Mouse (Mus musculus): ENCODE results near the gene Tmc5. TPM values are rescaled to one million over a fixed set of nuclear protein-coding genes. Genes with fewer than 3 reads are reported as not detected.
A peak's percentile ranks its signal among the peaks of the same experiment; 100 is the strongest.

Tmc5 gene
- polyA plus RNA-seq, 1 experiment from 2014 or later = 0.27 TPM

DNA sequence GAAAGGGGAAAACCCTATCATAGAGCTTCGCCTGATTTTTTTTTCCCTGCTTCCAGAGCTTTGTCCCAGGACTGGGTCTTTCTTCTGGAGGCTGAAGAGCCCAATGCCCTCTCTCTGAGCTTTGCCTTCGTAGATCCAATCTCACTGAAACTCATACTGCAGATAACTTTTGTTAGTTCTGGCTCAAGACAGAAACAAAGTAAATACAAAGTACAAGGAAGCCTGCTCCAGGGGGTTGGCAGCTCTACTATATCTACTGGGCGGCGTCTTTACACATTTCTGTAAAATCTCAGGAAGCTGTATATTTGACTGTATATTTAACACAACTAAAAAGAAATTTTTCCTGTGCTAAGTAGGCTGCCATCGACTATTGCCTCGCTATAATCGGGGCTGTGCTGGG is 13.3 kb upstream of the Tmc5 start:
- no peak for DNase-seq (ENCODE audit: low spot score)
- H3K36me3 ChIP-seq (ENCODE audit: control insufficient read depth, insufficient read depth, low read length) = peaks cover 10% of the 10 kb centered on the region; the same call in 1 of the 2 replicates
- peak overlapping the region; percentile 65 for H3K4me3 ChIP-seq (ENCODE audit: low read depth, low read length)
- peaks cover 14% of the 10 kb centered on the region for H3K4me1 ChIP-seq (ENCODE audit: control insufficient read depth, insufficient read depth, low read length)
- H3K27ac ChIP-seq (ENCODE audit: low read depth, low read length) = peak overlapping the region; percentile 77; the same call in 1 of the 2 replicates
- peak overlapping the region; percentile 90 for H3K9ac ChIP-seq (ENCODE audit: low read length)
- H3K4me2 ChIP-seq (ENCODE audit: low read length) = peak overlapping the region; percentile 68
- ATAC-seq = no peak
- WGBS = 15% methylated on average over 7 of the region's 7 CpGs
- no peaks in the 10 kb centered on the region for H3K27me3 ChIP-seq (replicated peaks; ENCODE audit: control insufficient read depth, insufficient read depth, low read length)
- H3K9me3 ChIP-seq (replicated peaks; ENCODE audit: control insufficient read depth, low read length) = no peaks in the 10 kb centered on the region

DNA sequence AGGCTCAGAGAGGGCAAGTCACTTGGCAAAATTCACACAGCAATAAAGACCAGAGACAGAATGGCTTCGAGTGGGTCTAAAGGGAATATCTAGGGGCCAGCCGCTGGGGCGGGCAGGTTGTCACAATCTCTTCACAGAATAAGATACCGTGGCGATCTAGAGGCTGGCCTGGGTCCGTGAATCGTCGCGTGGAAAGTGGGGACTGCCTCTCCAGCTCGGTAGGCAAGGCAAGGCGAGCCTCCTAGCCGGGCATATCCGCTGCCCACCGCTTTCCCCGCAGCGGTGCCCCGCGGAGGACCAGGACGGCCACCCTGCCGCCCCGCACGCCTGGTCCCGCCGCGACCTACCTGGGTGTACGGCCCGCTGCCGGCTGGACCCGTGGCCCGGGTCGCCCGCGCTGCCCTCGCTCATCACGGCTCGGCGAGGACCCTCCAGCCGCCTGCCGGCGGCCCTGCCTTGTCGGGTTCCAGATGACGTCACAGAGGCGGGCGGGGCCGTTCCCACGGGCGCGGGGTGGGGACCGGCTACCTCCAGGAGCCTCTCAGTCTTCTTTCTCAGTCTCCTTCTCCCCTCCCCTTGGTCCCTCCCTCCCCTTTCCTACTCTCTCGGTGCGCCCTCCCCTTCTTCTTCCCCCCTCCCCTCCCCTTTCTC is 12.7 kb upstream of the Tmc5 start, which contains the start of gene Tmc7:
Gene Tmc7 (minus strand): TSS at position 480 of the 651 bp plus-strand sequence.
- WGBS = under 1% methylated on average over 49 of the region's 51 CpGs
- DNase-seq (ENCODE audit: low spot score) (peak; percentile 89), ATAC-seq (peak; percentile 92)
- Histone ChIP-seq H3K4me1 (ENCODE audit: control insufficient read depth, insufficient read depth, low read length) (peaks cover 14% of the 10 kb centered on the region), H3K4me2 (ENCODE audit: low read length) (peak within 1 kb of the TSS; percentile 68), H3K9me3 (replicated peaks; ENCODE audit: control insufficient read depth, low read length) (no peaks in the 10 kb centered on the region), H3K4me3 (ENCODE audit: low read depth, low read length) (peak within 1 kb of the TSS; percentile 65), H3K9ac (ENCODE audit: low read length) (peak within 1 kb of the TSS; percentile 90), H3K27ac (ENCODE audit: low read depth, low read length) (peak within 1 kb of the TSS; percentile 77), H3K27me3 (replicated peaks; ENCODE audit: control insufficient read depth, insufficient read depth, low read length) (no peaks in the 10 kb centered on the region), H3K36me3 (ENCODE audit: control insufficient read depth, insufficient read depth, low read length) (peaks cover 10% of the 10 kb centered on the region; the same call in 1 of the 2 replicates)

DNA sequence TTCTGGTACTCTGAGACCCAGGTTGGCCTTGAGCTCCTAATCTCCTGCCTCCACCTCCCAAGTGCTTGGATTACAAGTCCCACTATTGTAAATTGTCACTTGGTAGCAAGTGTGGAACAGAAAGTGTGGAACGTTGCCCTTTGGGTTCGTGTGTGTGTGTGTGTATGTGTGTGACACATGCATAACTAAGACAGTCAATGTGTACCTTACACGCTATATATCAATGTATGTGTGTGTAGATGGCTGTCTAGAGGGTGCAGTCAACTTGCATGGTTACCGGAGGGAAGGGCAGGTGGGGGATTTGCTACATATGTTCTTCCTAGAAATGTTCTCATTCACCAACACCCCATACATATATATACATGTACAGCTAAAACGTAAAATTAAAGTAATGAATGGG is 12.2 kb upstream of the Tmc5 start:
- no peaks in the 10 kb centered on the region for H3K9me3 ChIP-seq (replicated peaks; ENCODE audit: control insufficient read depth, low read length)
- H3K9ac ChIP-seq (ENCODE audit: low read length) = 0 out of 2 replicates have a peak overlapping the region, but pooled peaks have one; percentile 90
- 61% methylated on average over 5 of the region's 5 CpGs for WGBS
- ATAC-seq (no peak), DNase-seq (ENCODE audit: low spot score) (no peak)
- peak overlapping the region; percentile 68 for H3K4me2 ChIP-seq (ENCODE audit: low read length)
- peaks cover 4% of the 10 kb centered on the region; the same call in 1 of the 2 replicates for H3K36me3 ChIP-seq (ENCODE audit: control insufficient read depth, insufficient read depth, low read length)
- peak overlapping the region; percentile 65 for H3K4me3 ChIP-seq (ENCODE audit: low read depth, low read length)
- no peak overlapping the region for H3K27ac ChIP-seq (ENCODE audit: low read depth, low read length)
- no peaks in the 10 kb centered on the region for H3K27me3 ChIP-seq (replicated peaks; ENCODE audit: control insufficient read depth, insufficient read depth, low read length)
- peaks cover 14% of the 10 kb centered on the region for H3K4me1 ChIP-seq (ENCODE audit: control insufficient read depth, insufficient read depth, low read length)

DNA sequence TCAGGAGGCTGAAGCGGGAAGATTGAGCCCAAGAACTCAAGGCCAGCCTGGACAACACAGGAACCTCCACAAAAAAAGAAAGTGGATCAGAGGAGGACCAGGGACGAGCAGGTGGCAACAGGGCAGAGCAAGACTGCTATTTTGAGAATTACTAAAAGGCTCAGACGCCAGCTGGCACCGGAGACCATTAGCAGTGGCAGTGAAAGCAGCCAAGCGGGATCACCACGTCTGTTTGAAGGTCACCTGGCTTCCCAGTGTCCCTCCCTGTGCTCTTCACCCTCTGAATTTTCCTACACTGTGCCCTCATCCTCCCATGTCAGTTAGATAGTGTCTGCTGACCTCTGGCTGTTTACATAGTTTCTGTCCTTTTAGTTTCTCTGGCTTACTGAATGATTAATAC is 11.2 kb upstream of the Tmc5 start:
- WGBS = 53% methylated on average over 6 of the region's 6 CpGs
- DNase-seq (ENCODE audit: low spot score) (no peak), ATAC-seq (no peak)
- Histone ChIP-seq H3K27me3 (replicated peaks; ENCODE audit: control insufficient read depth, insufficient read depth, low read length) (no peaks in the 10 kb centered on the region), H3K4me2 (ENCODE audit: low read length) (no peak overlapping the region), H3K4me3 (ENCODE audit: low read depth, low read length) (no peak overlapping the region), H3K4me1 (ENCODE audit: control insufficient read depth, insufficient read depth, low read length) (peaks cover 14% of the 10 kb centered on the region), H3K36me3 (ENCODE audit: control insufficient read depth, insufficient read depth, low read length) (no peaks in the 10 kb centered on the region), H3K9me3 (replicated peaks; ENCODE audit: control insufficient read depth, low read length) (no peaks in the 10 kb centered on the region), H3K27ac (ENCODE audit: low read depth, low read length) (no peak overlapping the region; the same call in 1 of the 2 replicates), H3K9ac (ENCODE audit: low read length) (no peak overlapping the region)

DNA sequence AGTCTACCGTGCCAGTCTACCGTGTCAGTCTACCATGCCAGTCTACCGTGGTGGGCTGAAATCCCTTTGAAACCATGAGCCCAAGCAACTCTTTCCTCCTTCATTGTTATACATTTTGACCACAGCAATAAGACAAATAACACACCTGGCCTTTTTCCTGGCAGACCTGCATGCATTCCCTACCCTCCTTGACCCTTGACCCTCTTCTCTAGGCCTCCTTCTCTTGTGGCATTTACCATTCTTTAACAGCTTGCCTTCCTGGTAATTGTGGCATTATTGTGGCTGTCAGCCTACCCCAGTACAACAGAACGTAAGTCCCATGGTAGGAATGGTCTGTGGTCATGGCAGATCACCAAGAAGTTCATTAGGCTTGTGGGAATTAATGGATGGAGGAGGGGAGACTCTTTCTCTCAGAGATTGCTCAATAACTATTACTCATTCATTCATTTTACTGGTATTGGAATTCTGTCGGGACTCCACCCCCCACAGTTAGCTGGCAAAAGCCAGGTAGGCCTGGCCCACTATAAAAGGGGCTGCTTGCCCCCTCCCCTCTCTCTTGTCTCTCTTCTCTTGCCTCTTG is 6.3 kb upstream of the Tmc5 start:
- no peak overlapping the region for H3K27ac ChIP-seq (ENCODE audit: low read depth, low read length)
- whole genome bisulfite sequencing = 80% methylated on average over 5 of the region's 5 CpGs
- H3K4me2 ChIP-seq (ENCODE audit: low read length) = no peak overlapping the region

DNA sequence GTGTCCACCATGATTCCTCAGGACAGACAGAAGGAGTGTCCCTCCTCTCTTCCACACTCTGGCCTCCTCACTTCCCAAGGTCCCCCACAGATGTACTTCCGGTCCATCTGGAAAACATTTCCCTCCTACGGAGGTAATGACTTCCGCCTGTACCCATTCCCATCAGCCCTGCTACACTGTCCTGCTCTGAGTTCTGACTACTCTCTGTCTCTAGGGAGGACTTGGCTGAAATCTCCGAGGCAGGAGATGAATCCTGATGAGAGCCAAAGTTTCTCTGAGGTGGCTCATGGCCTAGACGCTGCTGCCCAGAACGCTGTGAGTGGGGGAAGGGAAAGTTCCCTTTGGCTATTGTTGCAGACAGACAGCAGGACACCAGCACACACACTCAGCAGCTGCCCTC is 5.0 kb upstream of the Tmc5 start:
- H3K4me2 ChIP-seq (ENCODE audit: low read length) = no peak overlapping the region
- DNase-seq (ENCODE audit: low spot score) = no peak
- no peak overlapping the region for H3K4me3 ChIP-seq (ENCODE audit: low read depth, low read length)
- H3K36me3 ChIP-seq (ENCODE audit: control insufficient read depth, insufficient read depth, low read length) = no peaks in the 10 kb centered on the region
- H3K27me3 ChIP-seq (replicated peaks; ENCODE audit: control insufficient read depth, insufficient read depth, low read length) = no peaks in the 10 kb centered on the region
- 46% methylated on average over 6 of the region's 6 CpGs for WGBS
- no peak for ATAC-seq
- no peaks in the 10 kb centered on the region for H3K9me3 ChIP-seq (replicated peaks; ENCODE audit: control insufficient read depth, low read length)
- peak overlapping the region; percentile 92 for H3K27ac ChIP-seq (ENCODE audit: low read depth, low read length)
- peaks cover 32% of the 10 kb centered on the region for H3K4me1 ChIP-seq (ENCODE audit: control insufficient read depth, insufficient read depth, low read length)
- no peak overlapping the region for H3K9ac ChIP-seq (ENCODE audit: low read length)

More for the DNA sequence above, 6.3 kb upstream of the Tmc5 start:
- Histone ChIP-seq H3K9ac (ENCODE audit: low read length) (no peak overlapping the region), H3K27me3 (replicated peaks; ENCODE audit: control insufficient read depth, insufficient read depth, low read length) (no peaks in the 10 kb centered on the region), H3K9me3 (replicated peaks; ENCODE audit: control insufficient read depth, low read length) (no peaks in the 10 kb centered on the region), H3K4me3 (ENCODE audit: low read depth, low read length) (no peak overlapping the region), H3K4me1 (ENCODE audit: control insufficient read depth, insufficient read depth, low read length) (peaks cover 29% of the 10 kb centered on the region), H3K36me3 (ENCODE audit: control insufficient read depth, insufficient read depth, low read length) (no peaks in the 10 kb centered on the region)
- ATAC-seq (no peak), DNase-seq (ENCODE audit: low spot score) (no peak)

DNA sequence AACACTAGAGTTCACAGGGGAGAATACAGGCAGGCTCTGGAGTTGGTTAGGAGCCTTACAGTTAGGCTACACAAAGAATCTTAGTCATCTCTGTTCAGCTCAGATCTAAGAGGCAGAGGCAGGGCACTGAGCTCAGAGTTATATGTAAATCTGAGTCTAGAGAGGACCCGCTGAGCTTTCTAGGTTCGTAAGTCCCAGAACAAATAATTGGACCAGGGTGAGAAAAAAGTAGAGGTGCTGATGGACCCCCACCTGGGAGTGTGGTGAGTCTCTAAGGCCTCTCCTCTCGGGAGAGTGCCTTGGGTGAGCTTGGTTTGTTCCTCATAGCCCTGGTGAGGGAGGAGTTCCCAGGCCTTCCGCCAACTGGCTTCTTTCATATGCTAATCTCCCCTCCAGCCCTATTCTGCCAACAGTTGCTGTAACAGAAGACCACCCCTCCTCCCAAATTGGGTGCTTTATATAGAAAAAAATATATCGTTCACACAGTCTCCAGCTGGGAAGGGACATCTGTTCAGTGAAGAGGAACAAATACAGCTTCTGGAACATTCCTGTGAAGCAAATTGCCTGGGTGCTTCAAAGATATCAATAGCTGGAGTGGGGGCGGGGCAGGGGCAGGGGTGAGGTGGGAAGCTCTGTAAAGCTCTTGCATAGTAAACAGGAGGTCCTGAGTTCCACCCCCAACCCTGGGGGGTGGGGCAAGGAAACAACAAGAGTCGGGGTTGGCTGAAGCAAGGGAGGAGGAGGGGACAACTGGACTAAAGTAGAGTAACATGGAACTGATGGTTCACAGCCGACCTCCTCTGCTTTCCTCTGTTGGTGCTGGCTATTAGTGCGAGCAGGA is 3.3 kb upstream of the Tmc5 start:
- Histone ChIP-seq H3K4me1 (ENCODE audit: control insufficient read depth, insufficient read depth, low read length) (peaks cover 35% of the 10 kb centered on the region), H3K27me3 (replicated peaks; ENCODE audit: control insufficient read depth, insufficient read depth, low read length) (no peaks in the 10 kb centered on the region), H3K9ac (ENCODE audit: low read length) (peak overlapping the region; percentile 14; the same call in 1 of the 2 replicates), H3K36me3 (ENCODE audit: control insufficient read depth, insufficient read depth, low read length) (no peaks in the 10 kb centered on the region), H3K4me3 (ENCODE audit: low read depth, low read length) (no peak overlapping the region), H3K4me2 (ENCODE audit: low read length) (peak overlapping the region; percentile 38), H3K9me3 (replicated peaks; ENCODE audit: control insufficient read depth, low read length) (no peaks in the 10 kb centered on the region), H3K27ac (ENCODE audit: low read depth, low read length) (peak overlapping the region; percentile 92)
- ATAC-seq (peak; percentile 93), DNase-seq (ENCODE audit: low spot score) (peak; percentile 98)
- WGBS = 3% methylated on average over 9 of the region's 9 CpGs

DNA sequence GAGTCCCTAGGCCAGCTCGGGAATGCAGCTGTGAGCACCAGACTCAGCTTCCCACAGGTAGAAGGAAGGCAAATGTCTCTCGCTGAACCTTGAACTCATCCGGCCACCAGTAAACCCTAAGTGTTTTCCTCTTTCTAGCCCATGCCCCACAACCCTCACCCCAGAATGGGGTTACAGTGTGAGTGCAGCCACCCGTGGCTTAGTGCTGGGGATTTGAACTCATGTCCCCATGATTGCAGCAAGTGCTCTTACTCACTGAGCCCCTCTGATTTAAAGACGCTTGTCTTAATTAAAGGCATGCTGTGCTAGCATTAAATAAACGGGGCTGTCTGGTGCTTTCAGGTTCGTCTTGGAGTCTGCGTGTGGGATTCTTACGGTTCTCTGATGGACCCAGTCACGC is 2.5 kb upstream of the Tmc5 start:
- no peaks in the 10 kb centered on the region for H3K36me3 ChIP-seq (ENCODE audit: control insufficient read depth, insufficient read depth, low read length)
- peak; percentile 32 for DNase-seq (ENCODE audit: low spot score)
- H3K4me2 ChIP-seq (ENCODE audit: low read length) = peak overlapping the region; percentile 38
- no peak for ATAC-seq
- peaks cover 35% of the 10 kb centered on the region for H3K4me1 ChIP-seq (ENCODE audit: control insufficient read depth, insufficient read depth, low read length)
- H3K27ac ChIP-seq (ENCODE audit: low read depth, low read length) = peak overlapping the region; percentile 92
- WGBS = 16% methylated on average over 10 of the region's 10 CpGs
- no peaks in the 10 kb centered on the region for H3K27me3 ChIP-seq (replicated peaks; ENCODE audit: control insufficient read depth, insufficient read depth, low read length)
- no peaks in the 10 kb centered on the region for H3K9me3 ChIP-seq (replicated peaks; ENCODE audit: control insufficient read depth, low read length)
- H3K9ac ChIP-seq (ENCODE audit: low read length) = 0 out of 2 replicates have a peak overlapping the region, but pooled peaks have one; percentile 14
- H3K4me3 ChIP-seq (ENCODE audit: low read depth, low read length) = no peak overlapping the region
